21 mouse cellular contexts compared by ENCODE assay signal in the genomic region with DNA sequence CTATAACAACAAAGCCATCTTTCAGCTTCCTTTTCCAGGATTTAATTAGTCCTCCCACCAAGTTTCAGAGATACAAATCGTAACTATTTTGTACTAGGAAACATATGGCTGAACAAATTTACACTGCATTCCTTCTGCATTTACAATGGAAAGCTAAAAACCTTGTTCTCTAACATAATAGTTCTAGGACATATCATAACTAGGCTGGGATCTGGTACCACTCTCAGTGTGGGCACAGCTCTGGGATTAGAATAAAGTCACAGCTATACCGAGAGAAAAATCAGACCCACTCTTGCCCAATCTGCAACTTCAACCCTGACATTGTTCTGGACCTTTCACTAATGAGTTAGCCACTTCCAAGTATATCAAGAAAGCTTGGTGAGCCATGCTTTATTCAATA. TPM values are rescaled to one million over a fixed set of nuclear protein-coding genes. Genes with fewer than 3 reads are reported as not detected.
"Had no signal": no experiment of that assay in that cellular context is flagged by ENCODE, and none has a peak within 500 bp of the region (broad histone marks: within the 10 kb centered on the region; RNA-seq: fewer than 3 reads in every experiment).

No protein-coding gene starts in this region.

- H3K4me2 ChIP-seq: neural tube, embryonic 12.5 days; neural tube, embryonic 13.5 days; neural tube, embryonic 15.5 days; stomach, embryonic 15.5 days had no signal

- DNase-seq: retina, postnatal 1 day; right cerebral cortex, adult 18-20 months; right cerebral cortex, postnatal 14 days; right cerebral cortex, postnatal 25 days; right cerebral cortex, postnatal 4 days; spleen, adult 18-20 months; thymus, adult 18-20 months; thymus, adult 2 months; thymus, postnatal 14 days; thymus, postnatal 25 days; thymus, postnatal 36 days; thymus, postnatal 4 days had no signal

- H3K9ac ChIP-seq: neural tube, embryonic 12.5 days; neural tube, embryonic 13.5 days; neural tube, embryonic 15.5 days; stomach, embryonic 15.5 days had no signal

- H3K9me3 ChIP-seq: neural tube, embryonic 12.5 days; neural tube, embryonic 13.5 days; neural tube, embryonic 15.5 days; stomach, embryonic 15.5 days had no signal

- H3K27me3 ChIP-seq: neural tube, embryonic 12.5 days; neural tube, embryonic 13.5 days; neural tube, embryonic 15.5 days; stomach, embryonic 15.5 days had no signal

- H3K4me3 ChIP-seq: neural tube, embryonic 12.5 days; neural tube, embryonic 13.5 days; neural tube, embryonic 15.5 days; stomach, embryonic 15.5 days had no signal

- H3K27ac ChIP-seq: neural tube, embryonic 12.5 days; neural tube, embryonic 13.5 days; neural tube, embryonic 15.5 days; stomach, embryonic 15.5 days; stomach, postnatal 0 days had no signal

- H3K4me1 ChIP-seq: neural tube, embryonic 12.5 days; neural tube, embryonic 13.5 days; neural tube, embryonic 15.5 days; stomach, embryonic 15.5 days had no signal

- H3K36me3 ChIP-seq: neural tube, embryonic 12.5 days; neural tube, embryonic 13.5 days; neural tube, embryonic 15.5 days; stomach, embryonic 15.5 days had no signal

RNA-seq across cellular contexts. Expression of a gene that starts 18.0 kb away (rescaled TPM):
- total RNA-seq: neutrophil, adult 5-6 weeks had no signal
- polyA plus RNA-seq: neural tube, embryonic 13.5 days; neural tube, embryonic 15.5 days; testis, adult 2 months had no signal

RNA-seq across cellular contexts. Expression of a gene that starts 25.6 kb away (rescaled TPM):
- polyA plus RNA-seq: neural tube, embryonic 14.5 days; neural tube, embryonic 15.5 days had no signal

RNA-seq across cellular contexts. Expression of a gene that starts 57.6 kb away (rescaled TPM):
- polyA plus RNA-seq: stomach, embryonic 14.5 days; stomach, embryonic 15.5 days had no signal
